Mouse (Mus musculus) spleen, adult 12 weeks (tissue): Measurements from ENCODE around the gene Gm2244.
"Not testable (repeated sequence)": the region's sequence is repeated elsewhere in the genome, so short reads cannot be mapped to it uniquely, and the experiment has no call there.

Source experiments
- DNase-seq: peaks from one replicate; pipeline ENCODE4 v3.0.0; 2022; ENCODE audit warnings: low spot score

The Gm2244 gene

GRCm38 (mm10) chr14:19549863-19550262, at the start of gene Gm2244:
TSS of gene Gm2244 (minus strand) at chr14:19549963.
- DNase-seq: not testable (repeated sequence)

DNA sequence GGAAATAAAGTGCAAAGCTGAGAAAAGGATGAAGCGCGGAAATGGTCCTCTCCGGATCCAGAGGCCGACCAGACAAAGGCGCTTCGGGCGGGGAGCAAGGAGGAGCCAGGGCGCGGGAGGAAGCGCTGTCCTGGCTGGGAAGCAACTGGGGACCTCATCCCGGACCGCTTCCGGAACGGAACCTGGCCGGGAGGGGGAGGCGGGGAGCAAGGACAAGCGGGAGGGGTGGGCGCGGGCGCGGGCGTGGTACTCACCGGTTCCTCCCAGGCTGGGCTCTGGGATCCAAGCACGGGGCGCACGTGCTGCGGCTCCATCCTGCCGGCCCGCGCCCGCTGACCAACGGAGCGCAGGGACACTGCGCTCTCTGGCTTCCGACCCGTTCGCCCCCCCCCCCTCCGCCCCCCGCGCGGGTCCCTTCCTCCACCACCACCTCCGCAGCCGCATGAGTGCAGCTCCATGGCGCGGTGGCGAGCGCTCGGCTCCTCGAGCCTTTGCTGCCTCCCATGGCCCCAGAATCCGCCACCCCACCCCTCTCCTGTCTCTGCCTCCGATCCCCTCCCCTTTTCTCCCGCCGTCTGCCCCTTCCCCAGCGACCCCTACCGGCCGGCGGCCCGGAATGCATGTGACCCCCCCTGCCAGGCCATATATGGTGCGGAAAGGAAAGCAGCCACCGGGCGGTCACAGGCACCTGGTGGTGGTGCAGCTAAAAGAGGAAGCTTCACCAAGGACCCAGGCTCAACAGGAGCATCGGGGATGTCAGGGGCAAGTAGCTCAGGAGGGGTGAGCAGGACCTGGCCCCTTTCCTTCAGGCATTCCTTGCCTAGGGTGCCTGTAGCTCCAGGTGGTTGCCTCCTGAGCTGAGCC, 35.3 kb upstream of the Gm2244 start, which contains the start of gene Gm2237:
Gene Gm2237, minus strand, starts transcription at position 332 of the 864 bp plus-strand sequence.
- DNase-seq: not testable (repeated sequence)
